Mouse (Mus musculus) CH12.LX (cell line): ENCODE results near the gene Rnaseh2c. TPM values are rescaled to one million over a fixed set of nuclear protein-coding genes. Genes with fewer than 3 reads are reported as not detected.

Experiments
- DNase-seq: peaks from one replicate; pipeline ENCODE4 v3.0.0-alpha.2; 2013; ENCODE audit errors: extremely low read depth
- H3K27ac ChIP-seq: 2 replicates; pipeline ENCODE4 v1.5.1; 2012; ENCODE audit warnings: low read depth, mild to moderate bottlenecking, control low read depth, moderate library complexity; ENCODE audit not compliant: insufficient read depth
- H3K27me3 ChIP-seq: replicated peaks from 2 replicates; pipeline ENCODE3; 2012; ENCODE audit warnings: inconsistent platforms
- H3K36me3 ChIP-seq, 2 experiments: replicated peaks in 1 of 2; 2 replicates each; pipeline versions ENCODE3 to v1.6.1; 2012; ENCODE audit warnings: inconsistent platforms in 1 of 2, low read length in 1 of 2, mild to moderate bottlenecking in 1 of 2, mixed read lengths in 1 of 2, moderate library complexity in 1 of 2; ENCODE audit not compliant: control insufficient read depth in 1 of 2, insufficient read depth in 1 of 2
- H3K4me1 ChIP-seq, 2 experiments: 2 replicates each; pipeline ENCODE4 v1.6.1; 2012; ENCODE audit warnings: inconsistent platforms in 1 of 2, moderate library complexity in 1 of 2; ENCODE audit not compliant: insufficient read depth in 2 of 2, control insufficient read depth in 1 of 2
- H3K4me2 ChIP-seq: 2 replicates; pipeline ENCODE4 v1.6.1; 2012; ENCODE audit warnings: low read depth, mild to moderate bottlenecking, control low read depth; ENCODE audit not compliant: poor library complexity, insufficient read depth, severe bottlenecking
- H3K4me3 ChIP-seq, 3 experiments: fragments of 150-350 bp in 1 of 3; sonication (generic) in 1 of 3; replicated peaks in 1 of 3; 2 replicates each; pipeline versions ENCODE3 to v1.5.1; 2011 to 2012; ENCODE audit warnings: low read depth in 2 of 3, low read length in 2 of 3, mild to moderate bottlenecking in 2 of 3, moderate library complexity in 2 of 3, control low read depth in 1 of 3, improper control_type of control experiment in 1 of 3, inconsistent platforms in 1 of 3, mixed read lengths in 1 of 3; ENCODE audit not compliant: poor library complexity in 1 of 3
- H3K79me2 ChIP-seq: replicated peaks from 2 replicates; pipeline ENCODE4 v1.6.1; 2012; ENCODE audit warnings: mild to moderate bottlenecking, moderate library complexity; ENCODE audit not compliant: control insufficient read depth, poor library complexity, insufficient read depth, severe bottlenecking; ENCODE audit errors: extremely low read depth
- H3K9ac ChIP-seq: 2 replicates; pipeline ENCODE4 v1.6.1; 2012; ENCODE audit warnings: low read depth, mild to moderate bottlenecking, control low read depth, moderate library complexity; ENCODE audit not compliant: insufficient read depth
- H3K9me3 ChIP-seq: replicated peaks from 2 replicates; pipeline ENCODE3; 2012; ENCODE audit warnings: low read length, inconsistent platforms, mixed read lengths
- BHLHE40 ChIP-seq: IDR thresholded peaks from 2 replicates; pipeline ENCODE4 v1.6.1; 2011; ENCODE audit warnings: mild to moderate bottlenecking, low read depth, low read length, improper control_type of control experiment
- CHD1 ChIP-seq: IDR thresholded peaks from 2 replicates; pipeline ENCODE4 v1.6.1; 2012; ENCODE audit warnings: low read depth, low read length, improper control_type of control experiment, inconsistent platforms
- CHD2 ChIP-seq: IDR thresholded peaks from 2 replicates; pipeline ENCODE4 v1.6.1; 2011; ENCODE audit warnings: low read length, improper control_type of control experiment
- CTCF ChIP-seq, 2 experiments: IDR thresholded peaks in 1 of 2; conservative IDR thresholded peaks in 1 of 2; 2 replicates each; pipeline ENCODE4 v1.5.1; 2011 to 2012; ENCODE audit warnings: low read depth in 2 of 2, low read length in 2 of 2, improper control_type of control experiment in 1 of 2, inconsistent platforms in 1 of 2, mild to moderate bottlenecking in 1 of 2, moderate library complexity in 1 of 2
- E2F4 ChIP-seq: IDR thresholded peaks from 2 replicates; pipeline ENCODE4 v1.6.1; 2011; ENCODE audit warnings: low read depth, low read length, improper control_type of control experiment; ENCODE audit not compliant: insufficient replicate concordance
- ELF1 ChIP-seq: IDR thresholded peaks from 2 replicates; pipeline ENCODE4 v1.6.1; 2014; ENCODE audit warnings: low read depth, mild to moderate bottlenecking, inconsistent platforms, low read length, improper control_type of control experiment
- EP300 ChIP-seq: IDR thresholded peaks from 2 replicates; pipeline ENCODE4 v1.6.1; 2011; ENCODE audit warnings: low read length, improper control_type of control experiment
- ETS1 ChIP-seq: conservative IDR thresholded peaks from 2 replicates; pipeline ENCODE4 v1.6.1; 2012; ENCODE audit warnings: low read depth, mild to moderate bottlenecking, inconsistent platforms, low read length, improper control_type of control experiment, moderate library complexity
- GABPA ChIP-seq: IDR thresholded peaks from 2 replicates; pipeline ENCODE4 v1.6.1; 2012; ENCODE audit warnings: low read depth, low read length, improper control_type of control experiment, inconsistent platforms; ENCODE audit not compliant: insufficient replicate concordance
- HCFC1 ChIP-seq: IDR thresholded peaks from 2 replicates; pipeline ENCODE4 v1.6.1; 2012; ENCODE audit warnings: low read depth, mild to moderate bottlenecking, inconsistent platforms, low read length, improper control_type of control experiment
- IRF4 ChIP-seq: IDR thresholded peaks from 2 replicates; pipeline ENCODE4 v1.6.1; 2014; ENCODE audit warnings: low read depth, mild to moderate bottlenecking, inconsistent platforms, low read length, improper control_type of control experiment
- JUN ChIP-seq: IDR thresholded peaks from 2 replicates; pipeline ENCODE4 v1.6.1; 2011; ENCODE audit warnings: low read depth, mild to moderate bottlenecking, low read length, improper control_type of control experiment, moderate library complexity; ENCODE audit not compliant: insufficient read depth
- JUND ChIP-seq: conservative IDR thresholded peaks from 2 replicates; pipeline ENCODE4 v1.6.1; 2011; ENCODE audit warnings: low read depth, low read length, improper control_type of control experiment
- KAT2A ChIP-seq: IDR thresholded peaks from 2 replicates; pipeline ENCODE4 v1.6.1; 2012; ENCODE audit warnings: low read length, improper control_type of control experiment, inconsistent platforms; ENCODE audit not compliant: insufficient replicate concordance
- MAFK ChIP-seq: IDR thresholded peaks from 2 replicates; pipeline ENCODE4 v1.6.1; 2011; ENCODE audit warnings: low read length, improper control_type of control experiment; ENCODE audit not compliant: insufficient replicate concordance
- MAX ChIP-seq: IDR thresholded peaks from 2 replicates; pipeline ENCODE4 v1.6.1; 2011; ENCODE audit warnings: low read length, improper control_type of control experiment
- MAZ ChIP-seq: IDR thresholded peaks from 2 replicates; pipeline ENCODE4 v1.6.1; 2012; ENCODE audit warnings: low read depth, mild to moderate bottlenecking, inconsistent platforms, low read length, improper control_type of control experiment, moderate library complexity
- MEF2A ChIP-seq: IDR thresholded peaks from 2 replicates; pipeline ENCODE4 v1.6.1; 2014; ENCODE audit warnings: low read depth, mild to moderate bottlenecking, inconsistent platforms, low read length, improper control_type of control experiment, borderline replicate concordance
- MXI1 ChIP-seq: IDR thresholded peaks from 2 replicates; pipeline ENCODE4 v1.6.1; 2011; ENCODE audit warnings: mild to moderate bottlenecking, low read depth, low read length, improper control_type of control experiment
- MYC ChIP-seq: IDR thresholded peaks from 2 replicates; pipeline ENCODE4 v1.6.1; 2011; ENCODE audit warnings: low read depth, mild to moderate bottlenecking, improper control_type of control experiment, low read length
- NELFE ChIP-seq: IDR thresholded peaks from 2 replicates; pipeline ENCODE4 v1.6.1; 2011; ENCODE audit warnings: low read depth, low read length, improper control_type of control experiment
- NRF1 ChIP-seq: IDR thresholded peaks from 2 replicates; pipeline ENCODE4 v1.6.1; 2014; ENCODE audit warnings: low read depth, mild to moderate bottlenecking, inconsistent platforms, low read length, improper control_type of control experiment, moderate library complexity
- PAX5 ChIP-seq: IDR thresholded peaks from 2 replicates; pipeline ENCODE4 v1.6.1; 2012; ENCODE audit warnings: low read length, inconsistent platforms, mixed read lengths
- POLR2A ChIP-seq: IDR thresholded peaks from 2 replicates; pipeline ENCODE4 v1.6.1; 2011; ENCODE audit warnings: low read depth, mild to moderate bottlenecking, improper control_type of control experiment, low read length
- POLR2AphosphoS2 ChIP-seq: IDR thresholded peaks from 2 replicates; pipeline ENCODE4 v1.6.1; 2011; ENCODE audit warnings: low read depth, low read length, improper control_type of control experiment
- RAD21 ChIP-seq: IDR thresholded peaks from 2 replicates; pipeline ENCODE4 v1.6.1; 2011; ENCODE audit warnings: low read depth, mild to moderate bottlenecking, low read length, improper control_type of control experiment, moderate library complexity
- RCOR1 ChIP-seq: conservative IDR thresholded peaks from 2 replicates; pipeline ENCODE4 v1.6.1; 2012; ENCODE audit warnings: low read depth, mild to moderate bottlenecking, inconsistent platforms, low read length, improper control_type of control experiment
- SIN3A ChIP-seq: IDR thresholded peaks from 2 replicates; pipeline ENCODE4 v1.6.1; 2012; ENCODE audit warnings: low read length, improper control_type of control experiment, inconsistent platforms
- SMC3 ChIP-seq: IDR thresholded peaks from 2 replicates; pipeline ENCODE4 v1.6.1; 2011; ENCODE audit warnings: low read depth, low read length, improper control_type of control experiment
- TBP ChIP-seq: conservative IDR thresholded peaks from 2 replicates; pipeline ENCODE4 v1.6.1; 2011; ENCODE audit warnings: low read depth, low read length, improper control_type of control experiment
- TCF12 ChIP-seq: IDR thresholded peaks from 2 replicates; pipeline ENCODE4 v1.6.1; 2014; ENCODE audit warnings: low read depth, mild to moderate bottlenecking, inconsistent platforms, low read length, improper control_type of control experiment
- UBTF ChIP-seq: IDR thresholded peaks from 2 replicates; pipeline ENCODE4 v1.6.1; 2012; ENCODE audit warnings: low read depth, mild to moderate bottlenecking, inconsistent platforms, low read length, improper control_type of control experiment, moderate library complexity
- USF1 ChIP-seq: IDR thresholded peaks from 2 replicates; pipeline ENCODE4 v1.6.1; 2014; ENCODE audit warnings: low read depth, mild to moderate bottlenecking, inconsistent platforms, low read length, improper control_type of control experiment
- USF2 ChIP-seq: conservative IDR thresholded peaks from 2 replicates; pipeline ENCODE4 v1.6.1; 2011; ENCODE audit warnings: low read depth, low read length, improper control_type of control experiment
- ZC3H11A ChIP-seq: IDR thresholded peaks from 2 replicates; pipeline ENCODE4 v1.6.1; 2012; ENCODE audit warnings: low read depth, mild to moderate bottlenecking, inconsistent platforms, low read length, improper control_type of control experiment
- ZKSCAN1 ChIP-seq: IDR thresholded peaks from 2 replicates; pipeline ENCODE4 v1.6.1; 2012; ENCODE audit warnings: low read depth, inconsistent platforms, low read length, improper control_type of control experiment, borderline replicate concordance
- ZMIZ1 ChIP-seq: IDR thresholded peaks from 2 replicates; pipeline ENCODE4 v1.6.1; 2012; ENCODE audit warnings: low read depth, mild to moderate bottlenecking, inconsistent platforms, low read length, improper control_type of control experiment
- ZNF384 ChIP-seq: IDR thresholded peaks from 2 replicates; pipeline ENCODE4 v1.6.1; 2012; ENCODE audit warnings: low read depth, low read length, improper control_type of control experiment, inconsistent platforms
- dilution Hi-C: fragments of 300-500 bp; cut with MboI; formaldehyde crosslinking; loops from 2 replicates; pipeline ENCODE4 v1.14.3; 2020; ENCODE audit warnings: low sequenced_read_pairs; ENCODE audit not compliant: extremely low pct_unique_long_range_greater_than_20kb, extremely low pct_ligation_motif_present
- in situ Hi-C: fragments of 300-500 bp; cut with MboI; formaldehyde crosslinking; loops from 3 replicates; pipeline ENCODE4 v1.14.3; 2019; ENCODE audit warnings: low sequenced_read_pairs, low pct_ligation_motif_present, low pct_unique_long_range_greater_than_20kb, mixed read lengths
- polyA plus RNA-seq: library from polyadenylated mRNA; unstranded; fragments of >175 nt; gene quantifications from 2 replicates; pipeline ENCODE4 v1.2.1, GENCODE M21; 2012; ENCODE audit warnings: low read depth; ENCODE audit not compliant: insufficient read length
- total RNA-seq, 2 experiments: library from RNA; depleted of rRNA; stranded (reverse); fragments of 300-350 nt in 1 of 2; fragments of >200 nt in 1 of 2; gene quantifications; 2 replicates each; pipeline ENCODE4 v1.2.3; 2012 to 2014

Gene Rnaseh2c
- total and polyA plus RNA-seq, 3 experiments: 54.2 to 124 (median 79.0) TPM

DNA sequence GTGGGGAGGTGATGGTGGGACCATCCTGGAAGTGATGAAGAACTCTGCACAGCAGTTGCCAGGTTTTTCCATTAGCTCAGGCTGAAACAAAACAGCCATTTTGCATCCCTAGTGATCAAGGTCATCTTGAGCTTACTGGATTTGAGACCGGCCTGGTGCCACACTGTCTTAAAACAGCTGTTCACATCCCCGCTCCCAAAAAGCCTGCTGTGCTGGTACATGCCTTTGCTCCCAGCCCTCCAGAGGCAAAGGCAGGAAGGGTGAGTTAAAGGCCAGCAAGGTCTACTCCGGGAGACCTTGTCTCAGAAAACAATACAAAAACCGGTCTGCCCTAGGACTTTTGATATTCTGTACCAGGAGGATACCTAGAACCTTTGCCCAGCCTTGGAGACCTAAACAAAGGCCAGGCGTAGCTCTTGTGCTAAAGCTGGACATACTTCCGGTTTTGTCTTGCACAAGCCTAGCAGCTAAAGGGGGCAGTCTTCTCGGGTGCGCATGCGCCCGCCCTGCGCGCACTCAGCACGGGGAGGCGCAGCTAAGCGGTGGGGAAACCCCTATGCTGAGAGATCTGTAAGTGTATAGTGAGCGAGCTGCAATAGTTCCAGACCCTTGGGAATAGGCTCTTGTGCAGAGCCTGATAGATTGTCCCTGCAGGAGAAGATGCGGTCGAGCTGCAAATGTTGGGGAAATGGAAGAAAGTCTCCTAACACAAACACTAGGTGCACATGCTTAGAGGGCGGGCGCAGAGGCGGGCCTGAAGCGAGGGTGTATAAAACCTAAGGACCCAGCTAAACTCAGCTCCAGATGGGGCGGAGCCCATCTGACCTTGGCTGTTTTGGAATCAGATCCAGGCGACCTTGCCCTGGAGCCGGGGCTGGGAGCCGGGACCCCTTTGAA is 47.0 kb downstream of the Rnaseh2c start:
- TF ChIP-seq ZC3H11A (no peak), CTCF (conservative IDR thresholded peaks at IDR 0.05 in 1 of 2, IDR thresholded peaks at IDR 0.05 in 1 of 2; ENCODE audit: low read depth in 2 of 2, low read length in 2 of 2) (peak in 1 of 2 experiments; percentile 19; a peak in 1 of 4 replicates), RAD21 (no peak), PAX5 (no peak), MAFK (no peak), UBTF (no peak), MAX (no peak), ETS1 (no peak), E2F4 (no peak), EP300 (no peak), TCF12 (0 out of 2 replicates have a peak, but pooled peaks have one; percentile 30), IRF4 (peak; percentile 7; the same call in 1 of the 2 replicates), CHD2 (no peak; the same call in 1 of the 2 replicates), USF2 (no peak; the same call in 1 of the 2 replicates), ZNF384 (no peak), KAT2A (no peak), RCOR1 (no peak), MXI1 (no peak), SMC3 (no peak), ELF1 (peak; percentile 95), MEF2A (no peak), NRF1 (peak; percentile 99), POLR2A (peak; percentile 74), ZMIZ1 (no peak; the same call in none of the 2 replicates), USF1 (no peak), CHD1 (no peak), ZKSCAN1 (no peak), GABPA (no peak), HCFC1 (no peak), MAZ (no peak), SIN3A (no peak), NELFE (peak; percentile 52; the same call in 1 of the 2 replicates), TBP (peak; percentile 59; the same call in 1 of the 2 replicates), BHLHE40 (peak; percentile 29; the same call in 1 of the 2 replicates), MYC (no peak), JUND (no peak), POLR2AphosphoS2 (0 out of 2 replicates have a peak, but pooled peaks have one; percentile 19), JUN (no peak)
- TF ChIP-seq, all 38 proteins: peak for 10
- in situ Hi-C loops (no loop called here), dilution Hi-C loops (no loop called here)
- peak overlapping the region; percentile 42 for H3K4me2 ChIP-seq
- H3K36me3 ChIP-seq: peaks cover 64 to 86% of the 10 kb centered on the region in 2 experiments
- DNase-seq: peak; percentile 92
- peak overlapping the region; percentile 76 for H3K27ac ChIP-seq
- no peaks in the 10 kb centered on the region for H3K9me3 ChIP-seq
- peaks cover 9 to 23% of the 10 kb centered on the region in 2 experiments for H3K4me1 ChIP-seq
- no peaks in the 10 kb centered on the region for H3K79me2 ChIP-seq
- H3K27me3 ChIP-seq: no peaks in the 10 kb centered on the region
- no peak overlapping the region for H3K4me3 ChIP-seq
- H3K9ac ChIP-seq: peak overlapping the region; percentile 47
